Mouse (Mus musculus) thymus, adult 2 months (tissue): ENCODE data around the gene Ap3m1. TPM values are rescaled to one million over a fixed set of nuclear protein-coding genes. Genes with fewer than 3 reads are reported as not detected.
"Not testable (repeated sequence)": the region's sequence is repeated elsewhere in the genome, so short reads cannot be mapped to it uniquely, and the experiment has no call there.

Experiments used
- DNase-seq: peaks from one replicate; pipeline ENCODE4 v3.0.0; 2021
- H3K27ac ChIP-seq: fragments of 200-500 bp; 2 replicates; pipeline ENCODE4 v1.5.1; 2012; ENCODE audit warnings: low read length, control low read depth; ENCODE audit not compliant: control insufficient read depth, insufficient read depth
- H3K27me3 ChIP-seq: fragments of 200-500 bp; 2 replicates; pipeline ENCODE4 v1.6.1; 2012; ENCODE audit warnings: mild to moderate bottlenecking, low read length, moderate library complexity, mixed read lengths; ENCODE audit not compliant: control insufficient read depth, insufficient read depth
- H3K36me3 ChIP-seq: fragments of 200-500 bp; 2 replicates; pipeline ENCODE4 v1.6.1; 2012; ENCODE audit warnings: mild to moderate bottlenecking, low read length, moderate library complexity; ENCODE audit not compliant: control insufficient read depth, insufficient read depth
- H3K4me1 ChIP-seq: fragments of 200-500 bp; replicated peaks from 2 replicates; pipeline ENCODE4 v1.6.1; 2012; ENCODE audit warnings: low read length; ENCODE audit not compliant: control insufficient read depth, insufficient read depth
- H3K4me3 ChIP-seq: fragments of 200-500 bp; 2 replicates; pipeline ENCODE4 v1.5.1; 2012; ENCODE audit warnings: mild to moderate bottlenecking, low read length, control low read depth, moderate library complexity; ENCODE audit not compliant: control insufficient read depth, insufficient read depth
- CTCF ChIP-seq: fragments of 200-500 bp; IDR thresholded peaks from 2 replicates; pipeline ENCODE4 v1.5.1; 2012; ENCODE audit warnings: mild to moderate bottlenecking, control low read depth, low read length, moderate library complexity, borderline replicate concordance; ENCODE audit not compliant: control insufficient read depth, poor library complexity, insufficient read depth; ENCODE audit errors: extremely low read depth
- POLR2A ChIP-seq: fragments of 200-500 bp; IDR thresholded peaks from 2 replicates; pipeline ENCODE4 v1.6.1; 2012; ENCODE audit warnings: mild to moderate bottlenecking, low read length, control low read depth, moderate library complexity; ENCODE audit not compliant: control insufficient read depth, poor library complexity, insufficient read depth; ENCODE audit errors: extremely low read depth
- WGBS: fragments of 180-500 bp; shearing (Covaris S2); methylation state at CpG from one replicate; pipeline ENCODE4 v1.1.7; 2018; 5-methylcytosine and 5-hydroxymethylcytosine counted together
- polyA plus RNA-seq: library from polyadenylated mRNA; depleted of rRNA; stranded (reverse); fragments of >200 nt; gene quantifications from 2 replicates; pipeline ENCODE4 v1.2.3, GENCODE M21; 2012; rRNA removed

Ap3m1 gene
- 28.5 and 34.1 TPM in 2 replicates for polyA plus RNA-seq

DNA sequence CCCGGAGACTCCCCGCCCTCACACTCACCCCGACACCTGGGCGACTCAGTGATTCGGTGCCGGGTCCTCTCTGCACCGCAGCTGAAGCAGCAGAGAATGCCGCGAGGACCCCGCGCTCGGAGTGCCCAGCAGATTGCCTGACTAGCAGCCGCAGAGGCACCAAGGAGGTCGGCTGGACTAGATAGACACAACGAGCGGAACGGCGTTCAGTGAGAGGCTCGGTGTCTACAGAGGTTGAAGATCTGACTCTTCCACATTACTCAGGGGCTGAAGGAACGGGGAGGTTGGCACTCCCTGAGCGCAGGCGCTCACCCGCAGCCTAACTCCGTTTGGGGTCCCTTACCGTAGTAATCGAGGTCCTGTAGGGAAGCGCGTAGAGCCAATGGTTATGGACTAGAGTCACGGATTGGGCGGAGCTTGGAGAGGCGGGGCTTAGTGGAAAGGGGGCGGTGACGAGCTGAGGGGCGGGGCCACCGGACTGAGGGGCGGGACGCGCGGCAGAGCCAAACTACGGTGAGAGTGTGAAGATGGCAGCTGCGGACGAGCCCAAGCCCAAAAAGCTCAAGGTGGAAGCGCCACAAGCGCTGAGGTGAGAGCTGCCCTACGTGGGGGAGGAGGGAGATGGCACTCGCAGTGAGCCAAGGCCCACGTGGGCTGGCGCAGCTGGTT, at the start of gene Ap3m1, which contains the start of gene Adk:
Gene Ap3m1, minus strand, starts transcription at position 397 of the 669 bp plus-strand sequence.
Gene Adk, plus strand, starts transcription at position 463 of the 669 bp plus-strand sequence.
- Histone ChIP-seq H3K27me3 (no peaks in the 10 kb centered on the region), H3K27ac (peak within 1 kb of the TSS; percentile 75), H3K4me3 (peak within 1 kb of the TSS; percentile 61), H3K4me1 (peaks cover 4% of the 10 kb centered on the region; the same call in 1 of the 2 replicates), H3K36me3 (no peaks in the 10 kb centered on the region)
- TF ChIP-seq POLR2A (peak; percentile 89), CTCF (peak; percentile 30; the same call in 1 of the 2 replicates)
- WGBS, result under 1% methylated on average over 48 of the region's 48 CpGs
- peak; percentile 92 for DNase-seq

DNA sequence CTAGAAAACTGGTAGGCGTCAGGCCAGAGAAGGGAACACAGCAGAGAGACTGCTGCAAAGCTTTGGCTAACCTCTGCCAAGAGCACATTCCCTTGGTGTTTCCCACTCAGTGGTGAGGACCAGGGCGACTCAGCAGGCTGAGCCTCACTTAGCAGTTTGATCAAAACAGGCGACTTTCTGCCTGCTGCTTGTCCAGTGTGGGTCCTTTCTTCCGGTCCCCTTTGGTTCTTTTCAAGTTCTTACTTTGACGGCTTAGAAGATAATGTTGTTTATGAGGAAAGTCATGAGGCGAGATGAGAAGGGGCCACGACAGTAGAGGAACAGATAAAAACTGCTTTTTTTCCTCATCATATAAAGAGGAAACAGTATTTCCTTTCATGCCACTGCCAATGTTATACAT, 49.3 kb upstream of the Ap3m1 start:
- no peak overlapping the region for H3K4me3 ChIP-seq
- DNase-seq, result no peak
- H3K27ac ChIP-seq, result peak overlapping the region; percentile 5; the same call in 1 of the 2 replicates
- no peaks in the 10 kb centered on the region for H3K27me3 ChIP-seq
- WGBS, result 18% methylated on average over 7 of the region's 7 CpGs
- H3K36me3 ChIP-seq, result no peaks in the 10 kb centered on the region
- TF ChIP-seq POLR2A (no peak), CTCF (no peak)
- peaks cover 4% of the 10 kb centered on the region for H3K4me1 ChIP-seq

DNA sequence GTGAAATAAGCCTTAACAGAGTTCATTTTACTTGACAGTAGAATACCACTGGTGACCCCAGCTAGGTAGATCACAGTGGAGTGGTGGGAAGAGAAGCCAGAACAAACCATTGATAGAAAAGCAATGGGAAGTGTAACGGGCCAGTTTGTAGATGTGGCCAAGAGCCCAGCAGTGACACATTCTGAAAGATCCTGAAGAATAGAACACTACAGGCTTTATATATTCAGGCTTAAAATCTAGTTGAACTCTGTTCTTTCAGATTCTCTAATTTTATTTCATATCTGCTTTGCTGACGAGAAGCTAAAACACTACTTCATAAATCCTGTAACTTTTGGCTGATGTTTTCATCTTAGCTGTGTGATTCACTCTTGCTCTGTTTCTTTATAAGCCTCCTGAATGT, 48.6 kb upstream of the Ap3m1 start:
- Histone ChIP-seq H3K36me3 (no peaks in the 10 kb centered on the region), H3K4me1 (peaks cover 4% of the 10 kb centered on the region), H3K27me3 (no peaks in the 10 kb centered on the region), H3K4me3 (no peak overlapping the region), H3K27ac (no peak overlapping the region)
- WGBS, result 91% methylated on average over 2 of the region's 2 CpGs
- DNase-seq, result no peak
- no peak for TF ChIP-seq POLR2A
- no peak for TF ChIP-seq CTCF

DNA sequence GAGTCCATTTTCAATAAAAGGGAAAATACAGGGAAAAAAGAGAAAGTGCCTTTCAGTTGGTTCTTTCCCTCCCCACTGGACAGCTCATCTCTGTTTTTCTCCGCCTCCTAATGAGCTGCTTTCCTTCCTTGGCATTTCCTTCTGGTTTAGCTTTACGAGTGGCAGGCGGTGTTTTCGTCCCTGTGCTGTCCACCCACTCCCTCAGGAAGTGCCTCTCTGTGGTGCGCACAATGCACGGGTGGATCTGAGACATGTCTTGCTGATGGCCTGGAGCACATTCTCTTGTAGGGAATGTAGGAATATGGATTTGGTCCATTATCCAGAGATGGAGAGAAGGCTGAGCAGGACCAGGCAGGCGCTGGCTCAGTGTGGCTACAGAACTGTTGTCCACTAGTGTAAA, 47.1 kb upstream of the Ap3m1 start:
- Histone ChIP-seq H3K4me3 (no peak overlapping the region), H3K27ac (no peak overlapping the region), H3K36me3 (no peaks in the 10 kb centered on the region), H3K27me3 (no peaks in the 10 kb centered on the region), H3K4me1 (peaks cover 4% of the 10 kb centered on the region)
- DNase-seq, result no peak
- TF ChIP-seq CTCF (no peak), POLR2A (no peak)
- WGBS, result 89% methylated on average over 7 of the region's 7 CpGs

DNA sequence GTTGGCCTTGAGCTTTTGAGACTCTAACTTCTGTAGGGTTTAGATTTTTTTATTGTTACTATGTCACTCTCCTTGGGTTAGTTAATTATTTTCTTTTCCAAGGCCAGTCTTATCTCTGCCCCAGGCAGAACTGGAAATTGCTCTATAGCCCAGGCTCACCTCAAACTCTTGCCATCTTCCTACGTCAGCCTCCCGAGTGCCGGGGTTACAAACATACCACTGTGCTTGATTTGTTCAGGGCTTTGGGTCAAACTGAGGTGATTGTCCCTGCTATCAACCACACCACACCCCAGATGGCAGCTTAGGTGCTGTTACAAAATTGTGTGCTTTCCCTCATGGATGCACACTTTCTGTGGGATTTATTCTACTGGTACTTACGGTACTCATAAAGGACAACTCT, 44.4 kb upstream of the Ap3m1 start:
- DNase-seq, result no peak
- H3K27ac ChIP-seq, result no peak overlapping the region
- H3K4me1 ChIP-seq, result peaks cover 4% of the 10 kb centered on the region
- H3K27me3 ChIP-seq, result no peaks in the 10 kb centered on the region
- WGBS, result 99% methylated on average over 4 of the region's 4 CpGs
- H3K36me3 ChIP-seq, result no peaks in the 10 kb centered on the region
- no peak for TF ChIP-seq CTCF
- TF ChIP-seq POLR2A, result no peak
- no peak overlapping the region for H3K4me3 ChIP-seq

DNA sequence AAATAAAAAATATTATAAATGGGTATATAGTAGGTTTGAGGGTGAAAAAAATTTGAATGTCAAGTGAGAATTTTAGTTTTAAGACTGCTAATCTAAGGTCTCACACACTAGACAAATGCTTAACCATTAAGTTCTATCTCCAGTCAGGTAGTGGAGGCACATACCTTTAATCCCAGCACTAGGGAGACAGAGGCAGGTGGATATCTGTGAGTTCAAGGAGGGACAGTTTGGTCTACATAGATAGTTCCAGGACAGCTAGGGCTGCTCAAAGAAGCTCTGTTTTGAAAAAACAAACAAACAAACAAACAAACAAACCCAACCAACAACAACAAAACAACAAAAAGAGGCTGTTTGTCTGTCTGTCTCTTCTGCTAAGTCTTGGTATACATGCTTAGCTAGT, 44.0 kb upstream of the Ap3m1 start:
- Histone ChIP-seq H3K36me3 (no peaks in the 10 kb centered on the region), H3K4me3 (no peak overlapping the region), H3K27me3 (no peaks in the 10 kb centered on the region), H3K4me1 (no peaks in the 10 kb centered on the region), H3K27ac (no peak overlapping the region)
- no peak for DNase-seq
- TF ChIP-seq POLR2A (no peak), CTCF (no peak)

DNA sequence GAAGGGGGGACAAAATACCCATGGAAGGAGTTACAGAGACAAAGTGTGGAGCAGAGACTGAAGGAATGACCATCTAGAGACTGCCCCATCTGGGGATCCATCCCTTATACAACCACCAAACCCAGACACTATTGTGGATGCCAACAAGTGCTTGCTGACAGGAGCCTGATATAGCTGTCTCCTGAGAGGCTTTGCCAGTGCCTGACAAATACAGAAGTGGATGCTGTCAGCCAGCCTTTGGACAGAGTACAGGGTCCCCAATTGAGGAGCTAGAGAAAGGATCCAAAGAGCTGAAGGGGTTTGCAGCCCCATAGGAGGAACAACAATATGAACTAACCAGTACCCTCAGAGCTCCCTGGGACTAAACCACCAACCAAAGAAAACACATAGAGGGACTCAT, 41.9 kb upstream of the Ap3m1 start:
- H3K36me3 ChIP-seq, H3K27me3 ChIP-seq, H3K4me1 ChIP-seq, H3K27ac ChIP-seq, H3K4me3 ChIP-seq, DNase-seq: not testable (repeated sequence)
